Mouse (Mus musculus) lung, embryonic 15.5 days (tissue): ENCODE results near the gene Tbc1d9. TPM values are rescaled to one million over a fixed set of nuclear protein-coding genes. Genes with fewer than 3 reads are reported as not detected.

Experiments
- ATAC-seq: fragments of 200-750 bp; cut with Nextera tagmentation; 2 replicates; pipeline ENCODE4 v1.8.0; 2017; ENCODE audit warnings: moderate number of reproducible peaks, borderline replicate concordance; ENCODE audit not compliant: low FRiP score, low TSS enrichment; ENCODE audit errors: extremely low read depth
- H3K27ac ChIP-seq: fragments of 300-500 bp; sonication (generic); 2 replicates; pipeline ENCODE4 v1.5.1; 2015; ENCODE audit warnings: moderate library complexity, mild to moderate bottlenecking, inconsistent platforms
- H3K27me3 ChIP-seq: fragments of 300-500 bp; sonication (generic); 2 replicates; pipeline ENCODE4 v1.6.1; 2015; ENCODE audit warnings: inconsistent platforms
- H3K36me3 ChIP-seq: fragments of 300-500 bp; sonication (generic); 2 replicates; pipeline ENCODE4 v1.6.1; 2015; ENCODE audit warnings: inconsistent platforms
- H3K4me1 ChIP-seq: fragments of 300-500 bp; sonication (generic); 2 replicates; pipeline ENCODE4 v1.6.1; 2015; ENCODE audit warnings: inconsistent platforms
- H3K4me2 ChIP-seq: fragments of 300-500 bp; sonication (generic); 2 replicates; pipeline ENCODE4 v1.6.1; 2015; ENCODE audit warnings: inconsistent platforms, mild to moderate bottlenecking, moderate library complexity
- H3K4me3 ChIP-seq: fragments of 300-500 bp; sonication (generic); 2 replicates; pipeline ENCODE4 v1.5.1; 2015; ENCODE audit warnings: mild to moderate bottlenecking, inconsistent platforms
- H3K9ac ChIP-seq: fragments of 300-500 bp; sonication (generic); 2 replicates; pipeline ENCODE4 v1.6.1; 2015; ENCODE audit warnings: inconsistent platforms
- H3K9me3 ChIP-seq: fragments of 300-500 bp; sonication (generic); 2 replicates; pipeline ENCODE4 v1.6.1; 2016; ENCODE audit warnings: inconsistent platforms
- WGBS: fragments of 180-500 bp; shearing (Covaris S2); methylation state at CpG from one replicate; pipeline ENCODE4 v1.1.7; 2015; 5-methylcytosine and 5-hydroxymethylcytosine counted together
- polyA plus RNA-seq: library from polyadenylated mRNA; unstranded; fragments of >200 nt; fragmentation: Nextera tagmentation; extraction: Ambion mirVana; gene quantifications from 2 replicates; pipeline ENCODE4 v1.2.1, GENCODE M21; 2015

Gene Tbc1d9
- 1.7 and 2.0 TPM in 2 replicates for polyA plus RNA-seq

GRCm38 (mm10) chr8:83165235-83165930, at the start of gene Tbc1d9:
Gene Tbc1d9, plus strand, starts transcription at chr8:83165352.
- Histone ChIP-seq H3K9ac (peak within 1 kb of the TSS; percentile 76), H3K27me3 (0 out of 2 replicates have a peak, but pooled peaks cover 4% of the 10 kb centered on the region), H3K4me3 (peak within 1 kb of the TSS; percentile 72), H3K36me3 (no peaks in the 10 kb centered on the region), H3K4me2 (peak within 1 kb of the TSS; percentile 96), H3K27ac (peak within 1 kb of the TSS; percentile 85), H3K9me3 (no peaks in the 10 kb centered on the region), H3K4me1 (peaks cover 5% of the 10 kb centered on the region; the same call in 1 of the 2 replicates)
- peak; percentile 93 for ATAC-seq
- under 1% methylated on average over 63 of the region's 63 CpGs for WGBS

- no peak; the same call in 1 of the 2 replicates for ATAC-seq
- Histone ChIP-seq H3K4me3 (no peak overlapping the region), H3K4me1 (peaks cover 14% of the 10 kb centered on the region), H3K36me3 (no peaks in the 10 kb centered on the region), H3K9me3 (no peaks in the 10 kb centered on the region), H3K27me3 (no peaks in the 10 kb centered on the region), H3K27ac (peak overlapping the region; percentile 45), H3K9ac (no peak overlapping the region), H3K4me2 (no peak overlapping the region)
- 33% methylated on average over 2 of the region's 2 CpGs for WGBS
Observed at GRCm38 (mm10) chr8:83135086-83135485, 30.1 kb upstream of the Tbc1d9 start.

- no peak overlapping the region for H3K9ac ChIP-seq
- no peaks in the 10 kb centered on the region for H3K27me3 ChIP-seq
- no peaks in the 10 kb centered on the region for H3K36me3 ChIP-seq
- 62% methylated on average over 1 of the region's 1 CpGs for WGBS
- no peak overlapping the region for H3K4me3 ChIP-seq
- no peak for ATAC-seq
- H3K4me2 ChIP-seq = no peak overlapping the region
- no peaks in the 10 kb centered on the region for H3K9me3 ChIP-seq
- no peak overlapping the region for H3K27ac ChIP-seq
- H3K4me1 ChIP-seq = peaks cover 13% of the 10 kb centered on the region
Observed at GRCm38 (mm10) chr8:83140068-83140467, 25.1 kb upstream of the Tbc1d9 start.

DNA sequence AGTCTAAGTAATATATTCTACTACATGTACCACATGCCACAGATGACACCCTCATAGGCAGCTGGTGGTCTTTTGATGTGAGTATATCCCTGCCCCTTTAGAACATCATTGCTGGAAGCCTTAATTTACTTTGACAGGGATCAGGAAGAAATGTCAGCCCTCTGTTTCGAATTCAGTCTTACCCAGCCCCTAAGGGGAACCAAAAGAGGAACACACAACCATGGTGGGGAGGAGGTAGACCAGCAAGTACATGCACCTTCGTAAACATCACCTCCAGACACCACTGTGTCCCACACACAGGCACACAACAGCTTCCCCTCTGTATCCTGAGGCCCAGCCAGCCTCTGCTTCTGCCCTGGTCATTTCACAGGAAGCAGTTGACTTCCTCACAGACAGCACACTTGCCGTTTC, 24.4 kb upstream of the Tbc1d9 start:
- H3K4me1 ChIP-seq = peaks cover 7% of the 10 kb centered on the region; the same call in 1 of the 2 replicates
- no peak overlapping the region for H3K4me3 ChIP-seq
- no peaks in the 10 kb centered on the region for H3K27me3 ChIP-seq
- ATAC-seq = no peak
- 65% methylated on average over 3 of the region's 3 CpGs for WGBS
- no peaks in the 10 kb centered on the region for H3K9me3 ChIP-seq
- no peaks in the 10 kb centered on the region for H3K36me3 ChIP-seq
- H3K9ac ChIP-seq = no peak overlapping the region
- no peak overlapping the region for H3K4me2 ChIP-seq
- 0 out of 2 replicates have a peak overlapping the region, but pooled peaks have one; percentile 24 for H3K27ac ChIP-seq

DNA sequence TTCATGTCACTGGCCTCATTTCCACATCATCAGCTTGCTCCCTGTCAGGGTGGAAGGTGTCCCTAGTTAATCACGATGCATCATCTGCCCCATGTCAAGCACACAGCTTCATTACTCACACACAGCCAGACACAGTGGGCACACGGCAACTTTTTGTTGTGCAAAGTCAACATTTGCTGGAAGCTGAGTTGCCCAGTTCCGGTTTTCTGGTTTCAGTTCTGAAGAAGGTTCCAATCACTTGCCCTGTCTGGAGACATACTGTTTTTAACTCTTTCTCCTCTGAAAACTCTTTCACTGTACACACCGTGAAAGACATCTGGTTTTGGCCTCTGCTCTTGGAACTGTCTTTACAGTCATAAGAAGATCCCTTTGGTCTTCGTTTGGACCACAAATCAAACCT, 23.8 kb upstream of the Tbc1d9 start:
- Histone ChIP-seq H3K27me3 (no peaks in the 10 kb centered on the region), H3K9me3 (no peaks in the 10 kb centered on the region), H3K4me2 (no peak overlapping the region), H3K36me3 (no peaks in the 10 kb centered on the region), H3K4me1 (0 out of 2 replicates have a peak, but pooled peaks cover 4% of the 10 kb centered on the region), H3K9ac (no peak overlapping the region), H3K4me3 (no peak overlapping the region), H3K27ac (0 out of 2 replicates have a peak overlapping the region, but pooled peaks have one; percentile 24)
- no peak for ATAC-seq
- WGBS = 57% methylated on average over 5 of the region's 5 CpGs

DNA sequence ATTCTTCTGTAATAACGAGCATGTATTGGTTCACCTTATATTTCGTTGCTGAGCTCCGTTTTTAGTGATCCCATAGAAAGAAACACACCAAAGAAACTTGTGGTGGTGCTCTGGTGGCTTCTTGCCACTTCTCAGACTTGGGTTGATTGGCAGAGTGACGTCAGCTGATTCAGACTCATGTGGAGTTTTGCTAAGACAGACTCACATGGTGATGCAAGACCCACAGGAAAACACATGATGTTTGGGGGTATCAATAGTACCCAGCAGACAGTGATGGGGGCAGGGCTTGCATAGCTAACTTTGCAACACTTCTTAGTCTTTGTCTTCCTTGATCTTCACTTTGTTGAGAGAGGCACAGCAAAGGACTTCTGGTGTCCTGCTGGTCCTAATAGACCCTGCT, 20.6 kb upstream of the Tbc1d9 start:
- no peaks in the 10 kb centered on the region for H3K27me3 ChIP-seq
- 85% methylated on average over 4 of the region's 4 CpGs for WGBS
- no peak overlapping the region for H3K9ac ChIP-seq
- H3K27ac ChIP-seq = no peak overlapping the region
- H3K4me2 ChIP-seq = no peak overlapping the region
- no peaks in the 10 kb centered on the region for H3K36me3 ChIP-seq
- no peak overlapping the region for H3K4me3 ChIP-seq
- ATAC-seq = no peak
- no peaks in the 10 kb centered on the region for H3K9me3 ChIP-seq
- 0 out of 2 replicates have a peak, but pooled peaks cover 4% of the 10 kb centered on the region for H3K4me1 ChIP-seq

GRCm38 (mm10) chr8:83145421-83145820, 19.7 kb upstream of the Tbc1d9 start:
- H3K27me3 ChIP-seq = no peaks in the 10 kb centered on the region
- no peak overlapping the region for H3K9ac ChIP-seq
- H3K27ac ChIP-seq = no peak overlapping the region
- H3K4me1 ChIP-seq = 0 out of 2 replicates have a peak, but pooled peaks cover 4% of the 10 kb centered on the region
- 45% methylated on average over 3 of the region's 3 CpGs for WGBS
- H3K36me3 ChIP-seq = no peaks in the 10 kb centered on the region
- no peaks in the 10 kb centered on the region for H3K9me3 ChIP-seq
- no peak for ATAC-seq
- H3K4me3 ChIP-seq = no peak overlapping the region
- H3K4me2 ChIP-seq = no peak overlapping the region

DNA sequence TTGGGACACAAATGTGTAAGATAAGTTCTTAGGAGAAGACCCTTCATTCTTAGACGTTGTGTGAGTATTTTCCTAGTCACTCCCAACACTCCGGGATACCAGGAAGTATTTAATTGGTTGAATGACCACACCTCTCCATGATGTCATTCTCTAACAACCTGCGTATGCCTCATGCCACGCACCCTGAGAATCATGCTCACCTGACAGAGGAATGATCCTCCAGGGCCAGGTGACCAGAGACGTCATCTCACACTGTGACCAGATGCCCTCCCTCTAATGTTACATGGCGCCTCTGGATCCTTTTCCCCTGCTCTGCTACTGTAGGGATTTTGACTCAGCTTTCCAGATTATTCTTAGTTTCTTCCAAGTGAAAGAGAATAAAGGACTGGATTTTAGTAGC, 16.0 kb upstream of the Tbc1d9 start:
- H3K9ac ChIP-seq = no peak overlapping the region
- no peak for ATAC-seq
- no peak overlapping the region for H3K4me2 ChIP-seq
- 79% methylated on average over 6 of the region's 6 CpGs for WGBS
- H3K27me3 ChIP-seq = no peaks in the 10 kb centered on the region
- H3K4me1 ChIP-seq = no peaks in the 10 kb centered on the region
- H3K9me3 ChIP-seq = no peaks in the 10 kb centered on the region
- H3K36me3 ChIP-seq = no peaks in the 10 kb centered on the region
- H3K4me3 ChIP-seq = no peak overlapping the region
- H3K27ac ChIP-seq = no peak overlapping the region

- no peaks in the 10 kb centered on the region for H3K27me3 ChIP-seq
- H3K4me3 ChIP-seq = no peak overlapping the region
- H3K9ac ChIP-seq = no peak overlapping the region
- H3K36me3 ChIP-seq = no peaks in the 10 kb centered on the region
- WGBS = 65% methylated on average over 2 of the region's 2 CpGs
- ATAC-seq = no peak
- H3K9me3 ChIP-seq = no peaks in the 10 kb centered on the region
- no peak overlapping the region for H3K4me2 ChIP-seq
- no peaks in the 10 kb centered on the region for H3K4me1 ChIP-seq
- H3K27ac ChIP-seq = no peak overlapping the region
Observed at GRCm38 (mm10) chr8:83152055-83152454, 13.1 kb upstream of the Tbc1d9 start.

- Histone ChIP-seq H3K9ac (no peak overlapping the region), H3K4me1 (no peaks in the 10 kb centered on the region), H3K27ac (no peak overlapping the region), H3K9me3 (no peaks in the 10 kb centered on the region), H3K4me3 (no peak overlapping the region), H3K36me3 (no peaks in the 10 kb centered on the region), H3K27me3 (no peaks in the 10 kb centered on the region), H3K4me2 (no peak overlapping the region)
- no peak for ATAC-seq
- WGBS = 58% methylated on average over 4 of the region's 4 CpGs
Observed at GRCm38 (mm10) chr8:83152470-83152869, 12.7 kb upstream of the Tbc1d9 start.

GRCm38 (mm10) chr8:83155110-83155509, 10.0 kb upstream of the Tbc1d9 start:
- H3K4me3 ChIP-seq = no peak overlapping the region
- ATAC-seq = no peak
- H3K9ac ChIP-seq = no peak overlapping the region
- H3K27me3 ChIP-seq = no peaks in the 10 kb centered on the region
- H3K4me2 ChIP-seq = no peak overlapping the region
- no peaks in the 10 kb centered on the region for H3K9me3 ChIP-seq
- H3K27ac ChIP-seq = no peak overlapping the region
- 22% methylated on average over 4 of the region's 4 CpGs for WGBS
- H3K4me1 ChIP-seq = no peaks in the 10 kb centered on the region
- H3K36me3 ChIP-seq = no peaks in the 10 kb centered on the region

DNA sequence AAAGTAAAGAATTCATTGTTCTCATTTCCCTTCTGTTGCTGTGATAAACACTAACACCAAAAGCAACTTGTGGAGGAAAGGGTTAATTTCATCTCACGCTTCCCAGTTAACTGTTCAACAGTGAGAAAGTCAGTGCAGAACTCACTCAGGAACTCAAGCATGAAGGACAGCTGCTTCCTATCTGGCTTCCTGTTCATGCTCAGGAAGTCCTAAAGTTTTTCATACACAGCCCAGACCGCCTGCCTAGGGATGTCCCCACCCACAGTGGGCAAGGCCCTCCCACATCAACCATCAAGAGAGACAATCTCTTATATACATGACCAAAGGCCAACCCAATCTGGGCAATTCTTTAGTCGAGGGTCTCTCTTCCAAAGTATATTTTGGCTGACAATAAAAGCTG, 6.2 kb upstream of the Tbc1d9 start:
- H3K27me3 ChIP-seq = 0 out of 2 replicates have a peak, but pooled peaks cover 4% of the 10 kb centered on the region
- 48% methylated on average over 3 of the region's 3 CpGs for WGBS
- no peak overlapping the region for H3K9ac ChIP-seq
- H3K4me1 ChIP-seq = no peaks in the 10 kb centered on the region
- no peak overlapping the region for H3K27ac ChIP-seq
- H3K4me2 ChIP-seq = no peak overlapping the region
- H3K36me3 ChIP-seq = no peaks in the 10 kb centered on the region
- no peak for ATAC-seq
- no peaks in the 10 kb centered on the region for H3K9me3 ChIP-seq
- H3K4me3 ChIP-seq = no peak overlapping the region
